Mouse (Mus musculus) limb, embryonic 14.5 days (tissue): ENCODE data around the gene Tspan4. TPM values are rescaled to one million over a fixed set of nuclear protein-coding genes. Genes with fewer than 3 reads are reported as not detected.
A peak's percentile ranks its signal among the peaks of the same experiment; 100 is the strongest.

Source experiments
- ATAC-seq: fragments of 200-750 bp; cut with Nextera tagmentation; 2 replicates; pipeline ENCODE4 v1.8.0; 2017; ENCODE audit warnings: low read depth, moderate number of reproducible peaks, moderate TSS enrichment; ENCODE audit not compliant: low FRiP score
- DNase-seq: peaks from one replicate; pipeline ENCODE4 v3.0.0-alpha.2; 2015; ENCODE audit warnings: low spot score
- H3K27ac ChIP-seq: fragments of 300-500 bp; sonication (generic); replicated peaks from 2 replicates; pipeline ENCODE4 v1.5.1; 2014; ENCODE audit warnings: low read depth, mild to moderate bottlenecking, low read length, moderate library complexity, mixed read lengths
- H3K27me3 ChIP-seq: fragments of 300-500 bp; sonication (generic); 2 replicates; pipeline ENCODE4 v1.6.1; 2014; ENCODE audit warnings: low read length, mixed read lengths; ENCODE audit not compliant: control insufficient read depth, insufficient read depth
- H3K36me3 ChIP-seq: fragments of 300-500 bp; sonication (generic); 2 replicates; pipeline ENCODE4 v1.6.1; 2014; ENCODE audit warnings: mild to moderate bottlenecking, low read length, moderate library complexity, mixed read lengths; ENCODE audit not compliant: control insufficient read depth, insufficient read depth
- H3K4me1 ChIP-seq: fragments of 300-500 bp; sonication (generic); 2 replicates; pipeline ENCODE4 v1.6.1; 2014; ENCODE audit warnings: antibody characterized with exemption, low read length, mixed read lengths; ENCODE audit not compliant: control insufficient read depth, insufficient read depth
- H3K4me2 ChIP-seq: fragments of 300-500 bp; sonication (generic); replicated peaks from 2 replicates; pipeline ENCODE4 v1.6.1; 2014; ENCODE audit warnings: low read depth, mild to moderate bottlenecking, low read length, moderate library complexity; ENCODE audit not compliant: severe bottlenecking
- H3K4me3 ChIP-seq: fragments of 300-500 bp; sonication (generic); replicated peaks from 2 replicates; pipeline ENCODE4 v1.5.1; 2014; ENCODE audit warnings: low read length
- H3K9ac ChIP-seq: fragments of 300-500 bp; sonication (generic); 2 replicates; pipeline ENCODE4 v1.6.1; 2014; ENCODE audit warnings: mild to moderate bottlenecking, low read depth, low read length, moderate library complexity; ENCODE audit not compliant: severe bottlenecking
- H3K9me3 ChIP-seq: fragments of 300-500 bp; sonication (generic); 2 replicates; pipeline ENCODE4 v1.6.1; 2016; ENCODE audit warnings: low read length; ENCODE audit not compliant: control insufficient read depth
- POLR2A ChIP-seq: fragments of 200-500 bp; IDR thresholded peaks from 2 replicates; pipeline ENCODE4 v1.8.0; 2012; ENCODE audit warnings: inconsistent platforms, mild to moderate bottlenecking, moderate library complexity, borderline replicate concordance; ENCODE audit not compliant: insufficient read depth, insufficient read length; ENCODE audit errors: extremely low read depth
- WGBS: fragments of 180-500 bp; shearing (Covaris S2); extraction: QIAGEN DNeasy Blood & Tissue Kit; methylation state at CpG from one replicate; pipeline ENCODE4 v1.1.7; 2014; 5-methylcytosine and 5-hydroxymethylcytosine counted together
- polyA plus RNA-seq, 2 experiments: library from polyadenylated mRNA; depleted of rRNA in 1 of 2; stranded (reverse) in 1 of 2; unstranded in 1 of 2; fragments of >200 nt; fragmentation: Nextera tagmentation in 1 of 2; extraction: Ambion mirVana in 1 of 2; gene quantifications; 2 replicates each; pipeline versions ENCODE4 v1.2.1 to v1.2.3; 2012 to 2014

The Tspan4 gene
- polyA plus RNA-seq, 2 experiments = 77.9 to 101 TPM

DNA sequence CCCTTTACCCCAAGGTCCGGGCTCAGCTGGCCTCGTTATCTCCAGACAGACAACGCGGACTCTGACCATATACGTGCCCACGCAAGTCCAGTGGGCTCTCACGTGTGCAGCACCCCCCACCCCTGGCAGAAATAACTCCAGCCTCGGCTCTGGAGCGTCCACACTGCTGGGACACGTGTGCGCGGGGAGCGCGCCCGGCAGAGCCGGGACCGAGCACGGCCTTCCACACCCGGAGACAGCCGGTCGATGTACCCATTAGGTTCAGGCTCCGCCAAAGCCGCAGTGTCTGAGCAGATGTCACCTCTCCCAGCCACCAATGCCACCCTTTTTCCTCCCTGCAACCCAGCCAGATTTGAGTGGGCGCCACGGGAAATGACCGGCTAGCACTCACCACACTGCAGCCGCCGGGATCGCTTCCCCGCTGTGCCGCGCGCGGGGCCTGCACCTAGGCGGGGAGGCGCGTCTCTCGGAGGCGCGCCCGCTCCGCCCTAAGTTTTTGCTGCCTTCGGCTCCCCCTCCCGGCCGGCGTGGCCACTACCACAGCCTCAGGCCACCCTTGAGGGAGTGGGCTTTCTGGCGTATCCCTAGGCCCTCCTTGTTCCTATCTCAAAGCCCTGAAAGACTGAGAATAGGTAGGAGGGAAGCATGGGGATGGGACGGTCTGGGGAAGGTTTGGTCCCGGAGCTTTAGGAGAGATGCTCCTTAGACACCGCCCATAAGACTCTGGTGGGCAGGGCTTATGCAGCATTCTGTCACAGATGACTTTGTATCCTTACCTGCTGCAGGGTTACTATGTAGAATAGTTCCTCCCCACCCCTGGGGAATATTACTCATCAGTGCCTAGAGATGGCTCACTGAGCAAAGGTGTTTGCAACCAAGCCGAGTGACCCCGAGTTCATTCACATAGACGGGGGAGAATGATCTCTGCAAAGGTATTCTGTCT, 37.6 kb upstream of the Tspan4 start, which contains the start of gene Slc25a22:
Slc25a22 (minus strand) TSS at position 715 of the 943 bp plus-strand sequence.
- 5% methylated on average over 51 of the region's 53 CpGs for WGBS

GRCm38 (mm10) chr7:141438201-141438968, 36.7 kb upstream of the Tspan4 start:
- Histone ChIP-seq H3K9me3 (no peaks in the 10 kb centered on the region), H3K9ac (no peak overlapping the region), H3K4me3 (no peak overlapping the region), H3K27me3 (no peaks in the 10 kb centered on the region), H3K4me1 (peaks cover 37% of the 10 kb centered on the region), H3K4me2 (no peak overlapping the region), H3K36me3 (peaks cover 28% of the 10 kb centered on the region), H3K27ac (no peak overlapping the region)
- 86% methylated on average over 12 of the region's 12 CpGs for WGBS
- ATAC-seq (no peak), DNase-seq (no peak)
- no peak for TF ChIP-seq POLR2A

More for the DNA sequence above, 37.6 kb upstream of the Tspan4 start, which contains the start of gene Slc25a22:
- Histone ChIP-seq H3K4me3 (peak within 1 kb of the TSS; percentile 63), H3K4me2 (peak within 1 kb of the TSS; percentile 91), H3K9ac (peak within 1 kb of the TSS; percentile 71), H3K4me1 (peaks cover 28% of the 10 kb centered on the region), H3K9me3 (no peaks in the 10 kb centered on the region), H3K36me3 (peaks cover 38% of the 10 kb centered on the region), H3K27me3 (no peaks in the 10 kb centered on the region), H3K27ac (0 out of 2 replicates have a peak within 1 kb of the TSS, but pooled peaks have one; percentile 26)
- DNase-seq (peak; percentile 78), ATAC-seq (peak; percentile 91)
- peak; percentile 79; the same call in 1 of the 2 replicates for TF ChIP-seq POLR2A

GRCm38 (mm10) chr7:141439140-141439679, 35.8 kb upstream of the Tspan4 start:
- Histone ChIP-seq H3K4me2 (no peak overlapping the region), H3K9ac (no peak overlapping the region), H3K27me3 (no peaks in the 10 kb centered on the region)

GRCm38 (mm10) chr7:141439811-141440210, 35.2 kb upstream of the Tspan4 start:
- ATAC-seq (no peak), DNase-seq (no peak)
- Histone ChIP-seq H3K9me3 (no peaks in the 10 kb centered on the region), H3K27ac (no peak overlapping the region), H3K36me3 (peaks cover 23% of the 10 kb centered on the region), H3K4me1 (peaks cover 34% of the 10 kb centered on the region), H3K9ac (no peak overlapping the region), H3K27me3 (no peaks in the 10 kb centered on the region), H3K4me2 (no peak overlapping the region), H3K4me3 (no peak overlapping the region)
- TF ChIP-seq POLR2A = no peak
- 93% methylated on average over 11 of the region's 11 CpGs for WGBS

More at GRCm38 (mm10) chr7:141439140-141439679, 35.8 kb upstream of the Tspan4 start:
- no peaks in the 10 kb centered on the region for H3K9me3 ChIP-seq
- DNase-seq = no peak
- peaks cover 23% of the 10 kb centered on the region for H3K36me3 ChIP-seq
- H3K27ac ChIP-seq = no peak overlapping the region
- 94% methylated on average over 10 of the region's 10 CpGs for WGBS
- peaks cover 35% of the 10 kb centered on the region for H3K4me1 ChIP-seq
- ATAC-seq = no peak
- no peak for TF ChIP-seq POLR2A
- no peak overlapping the region for H3K4me3 ChIP-seq

GRCm38 (mm10) chr7:141440613-141441012, 34.4 kb upstream of the Tspan4 start:
- DNase-seq = peak; percentile 47
- Histone ChIP-seq H3K36me3 (peaks cover 23% of the 10 kb centered on the region), H3K27ac (no peak overlapping the region), H3K4me2 (no peak overlapping the region), H3K9me3 (no peaks in the 10 kb centered on the region), H3K4me3 (no peak overlapping the region), H3K9ac (no peak overlapping the region), H3K4me1 (peaks cover 31% of the 10 kb centered on the region), H3K27me3 (no peaks in the 10 kb centered on the region)
- 28% methylated on average over 6 of the region's 6 CpGs for WGBS
- TF ChIP-seq POLR2A = no peak
- no peak for ATAC-seq
